Mouse (Mus musculus) embryo, embryonic 11 days (tissue): Measurements from ENCODE around the gene Kcnj6.

Source experiments
- DNase-seq: peaks from one replicate; pipeline ENCODE4 v3.0.0-alpha.2; 2015

The Kcnj6 gene

GRCm38 (mm10) chr16:94997340-94997849 is at the start of gene Kcnj6:
Kcnj6 (minus strand) TSS chr16:94997701.
- DNase-seq, result peak; percentile 88

GRCm38 (mm10) chr16:95009937-95010336 is 12.4 kb upstream of the Kcnj6 start:
- no peak for DNase-seq

GRCm38 (mm10) chr16:95004599-95004998 is 7.1 kb upstream of the Kcnj6 start:
- DNase-seq, result peak; percentile 65

- no peak for DNase-seq
Measured at GRCm38 (mm10) chr16:94999551-94999950, 2.0 kb upstream of the Kcnj6 start.

GRCm38 (mm10) chr16:94999019-94999418 is 1.5 kb upstream of the Kcnj6 start:
- peak; percentile 8 for DNase-seq

- DNase-seq, result peak; percentile 15
Measured at GRCm38 (mm10) chr16:94996791-94997281, 665 bp downstream of the Kcnj6 start.

- DNase-seq, result peak; percentile 83
Measured at GRCm38 (mm10) chr16:94995542-94996131, 1.9 kb downstream of the Kcnj6 start.

- no peak for DNase-seq
Measured at GRCm38 (mm10) chr16:94994924-94995323, 2.6 kb downstream of the Kcnj6 start.

GRCm38 (mm10) chr16:94994148-94994547 is 3.4 kb downstream of the Kcnj6 start:
- no peak for DNase-seq

GRCm38 (mm10) chr16:94990114-94990513 is 7.4 kb downstream of the Kcnj6 start:
- DNase-seq, result no peak

GRCm38 (mm10) chr16:94986731-94987130 is 10.8 kb downstream of the Kcnj6 start:
- no peak for DNase-seq

GRCm38 (mm10) chr16:94984263-94984662 is 13.2 kb downstream of the Kcnj6 start:
- no peak for DNase-seq

GRCm38 (mm10) chr16:94980374-94980773 is 17.1 kb downstream of the Kcnj6 start:
- no peak for DNase-seq

- no peak for DNase-seq
Measured at GRCm38 (mm10) chr16:94979499-94979898, 18.0 kb downstream of the Kcnj6 start.

- peak; percentile 76 for DNase-seq
Measured at GRCm38 (mm10) chr16:94972080-94972855, 25.2 kb downstream of the Kcnj6 start.

- DNase-seq, result no peak
Measured at GRCm38 (mm10) chr16:94968941-94969340, 28.6 kb downstream of the Kcnj6 start.

- DNase-seq, result no peak
Measured at GRCm38 (mm10) chr16:94968472-94968871, 29.0 kb downstream of the Kcnj6 start.

GRCm38 (mm10) chr16:94957156-94957828 is 40.2 kb downstream of the Kcnj6 start:
- no peak for DNase-seq

GRCm38 (mm10) chr16:94956410-94956809 is 41.1 kb downstream of the Kcnj6 start:
- no peak for DNase-seq

GRCm38 (mm10) chr16:94953294-94953693 is 44.2 kb downstream of the Kcnj6 start:
- DNase-seq, result no peak

- no peak for DNase-seq
Measured at GRCm38 (mm10) chr16:94949172-94949571, 48.3 kb downstream of the Kcnj6 start.

GRCm38 (mm10) chr16:94946848-94947247 is 50.7 kb downstream of the Kcnj6 start:
- DNase-seq, result no peak

GRCm38 (mm10) chr16:94932702-94933101 is 64.8 kb downstream of the Kcnj6 start:
- no peak for DNase-seq
